Comparison of ENCODE assay signal across 8 mouse cellular contexts in genomic region chr2:168169800-168170113, GRCm38 (mm10). TPM values are rescaled to one million over a fixed set of nuclear protein-coding genes. Genes with fewer than 3 reads are reported as not detected.
DNase-seq lines count a peak whose midpoint lies in the region; ATAC-seq and TF ChIP-seq lines count a peak whose summit lies in the region.

No protein-coding gene starts in this region.

- peaks cover 39% of the 10 kb centered on the region for H3K4me1 ChIP-seq in heart, embryonic 12.5 days (replicated peaks)
- H3K4me1 ChIP-seq in E14TG2a.4 (replicated peaks; ENCODE audit: low read depth, low read length), result peaks cover 65% of the 10 kb centered on the region
- peaks cover 38% of the 10 kb centered on the region for H3K4me1 ChIP-seq in hindbrain, embryonic 10.5 days (replicated peaks)
- peaks cover 42% of the 10 kb centered on the region for H3K4me1 ChIP-seq in liver, embryonic 16.5 days (ENCODE audit: control insufficient read depth, low read depth, low read length)

- no peaks in the 10 kb centered on the region for H3K9me3 ChIP-seq in heart, embryonic 12.5 days (replicated peaks)
- no peaks in the 10 kb centered on the region for H3K9me3 ChIP-seq in E14TG2a.4 (ENCODE audit: low read length)
- no peaks in the 10 kb centered on the region for H3K9me3 ChIP-seq in hindbrain, embryonic 10.5 days
- H3K9me3 ChIP-seq in liver, embryonic 16.5 days (replicated peaks; ENCODE audit: control insufficient read depth, low read length), result no peaks in the 10 kb centered on the region

- no peak for DNase-seq in heart, postnatal 4 days
- DNase-seq in hindbrain, embryonic 10.5 days (ENCODE audit: low spot score), result no peak
- no peak for DNase-seq in retina, postnatal 1 day
- DNase-seq in MN1 (ENCODE audit: low spot score), result no peak
- DNase-seq in gastrocnemius, postnatal 10 days, result no peak

- peak overlapping the region; percentile 57 for H3K9ac ChIP-seq in heart, embryonic 12.5 days
- peak overlapping the region; percentile 71 for H3K9ac ChIP-seq in liver, embryonic 16.5 days (ENCODE audit: low read depth, low read length)

- ATAC-seq in heart, embryonic 12.5 days (ENCODE audit: insufficient number of reproducible peaks, low FRiP score), result 0 out of 2 replicates have a peak, but pooled peaks have one; percentile 15
- 0 out of 2 replicates have a peak, but pooled peaks have one; percentile 22 for ATAC-seq in liver, embryonic 16.5 days (ENCODE audit: low read depth)

- H3K4me2 ChIP-seq in heart, embryonic 12.5 days, result peak overlapping the region; percentile 64
- peak overlapping the region; percentile 83 for H3K4me2 ChIP-seq in liver, embryonic 16.5 days (ENCODE audit: low read depth, low read length)

- 3% methylated on average over 9 of the region's 9 CpGs for WGBS in heart, embryonic 12.5 days
- 2% methylated on average over 9 of the region's 9 CpGs for WGBS in hindbrain, embryonic 10.5 days
- WGBS in liver, embryonic 16.5 days (ENCODE audit: insufficient replicate concordance), result 7% methylated on average over 9 of the region's 9 CpGs

- H3K27ac ChIP-seq in heart, embryonic 12.5 days (ENCODE audit: poor library complexity, severe bottlenecking), result peak overlapping the region; percentile 72
- H3K27ac ChIP-seq in hindbrain, embryonic 10.5 days, result peak overlapping the region; percentile 71
- peak overlapping the region; percentile 87 for H3K27ac ChIP-seq in liver, embryonic 16.5 days (ENCODE audit: low read length)

- TF ChIP-seq CTCF in E14TG2a.4 (conservative IDR thresholded peaks at IDR 0.05; ENCODE audit: low read length), result no peak

- H3K4me3 ChIP-seq in heart, embryonic 12.5 days, result peak overlapping the region; percentile 22
- peak overlapping the region; percentile 75 for H3K4me3 ChIP-seq in E14TG2a.4 (replicated peaks; ENCODE audit: low read length)
- H3K4me3 ChIP-seq in hindbrain, embryonic 10.5 days, result peak overlapping the region; percentile 20
- peak overlapping the region; percentile 46 for H3K4me3 ChIP-seq in liver, embryonic 16.5 days (ENCODE audit: low read depth, low read length)

- H3K36me3 ChIP-seq in heart, embryonic 12.5 days, result peaks cover 14% of the 10 kb centered on the region; the same call in 1 of the 2 replicates
- peaks cover 3% of the 10 kb centered on the region; the same call in 1 of the 2 replicates for H3K36me3 ChIP-seq in E14TG2a.4 (ENCODE audit: insufficient read depth, low read length)
- H3K36me3 ChIP-seq in hindbrain, embryonic 10.5 days, result peaks cover 17% of the 10 kb centered on the region
- no peaks in the 10 kb centered on the region for H3K36me3 ChIP-seq in liver, embryonic 16.5 days (ENCODE audit: control insufficient read depth, insufficient read depth)

- no peaks in the 10 kb centered on the region for H3K27me3 ChIP-seq in heart, embryonic 12.5 days (replicated peaks)
- no peaks in the 10 kb centered on the region for H3K27me3 ChIP-seq in E14TG2a.4 (ENCODE audit: insufficient read depth, low read length)
- no peaks in the 10 kb centered on the region for H3K27me3 ChIP-seq in hindbrain, embryonic 10.5 days (ENCODE audit: insufficient read depth, poor library complexity, severe bottlenecking)
- H3K27me3 ChIP-seq in liver, embryonic 16.5 days (ENCODE audit: control insufficient read depth, insufficient read depth, low read depth, low read length), result no peaks in the 10 kb centered on the region

RNA-seq across cellular contexts. Expression of gene Adnp, which starts 37.2 kb away (rescaled TPM):
- 9.1 and 11.2 TPM in 2 replicates for polyA plus RNA-seq in heart, embryonic 12.5 days (2016; fragmentation: Nextera tagmentation; extraction: Ambion mirVana)
- total RNA-seq in heart, postnatal 4 days (2021), result 10 to 100 TPM; 69.1 to 70.2 TPM
- 2.3 and 2.7 TPM in 2 replicates for polyA plus RNA-seq in hindbrain, embryonic 10.5 days (2016; fragmentation: Nextera tagmentation; extraction: Ambion mirVana)
- 0.18 and 0.27 TPM in 2 replicates for polyA plus RNA-seq in liver, embryonic 16.5 days (2015; fragmentation: Nextera tagmentation; extraction: Ambion mirVana)
- 10 to 100 TPM; 28.4 to 33.5 TPM for total RNA-seq in gastrocnemius, postnatal 10 days (2021)

Comparison
In these comparisons a context has a peak if more than half of its experiments do, and no peak if none do; other contexts are left out.
1. H3K4me3 ChIP-seq: peak in every context shown above with its lines; median percentile 75 in E14TG2a.4; 46 in liver, embryonic 16.5 days; 22 in heart, embryonic 12.5 days; 20 in hindbrain, embryonic 10.5 days.